Mouse (Mus musculus) MEL (cell line): ENCODE measurements around the gene Esrra. TPM values are rescaled to one million over a fixed set of nuclear protein-coding genes. Genes with fewer than 3 reads are reported as not detected.

ENCODE experiments used
- DNase-seq: peaks from one replicate; pipeline ENCODE4 v3.0.0; 2011; ENCODE audit warnings: low read depth, low spot score
- H3K27ac ChIP-seq: 2 replicates; pipeline ENCODE4 v1.5.1; 2012; ENCODE audit warnings: low read depth, mild to moderate bottlenecking, control low read depth, low read length, moderate library complexity; ENCODE audit not compliant: control insufficient read depth
- H3K27me3 ChIP-seq, 2 experiments: fragments of 150-350 bp in 1 of 2; sonication (generic) in 1 of 2; 2 replicates each; pipeline ENCODE4 v1.6.1; 2012; ENCODE audit warnings: low read length in 2 of 2, mild to moderate bottlenecking in 2 of 2, improper control_type of control experiment in 1 of 2, moderate library complexity in 1 of 2; ENCODE audit not compliant: insufficient read depth in 2 of 2, control insufficient read depth in 1 of 2
- H3K36me3 ChIP-seq, 2 experiments: 2 replicates each; pipeline ENCODE4 v1.6.1; 2012 to 2014; ENCODE audit warnings: low read length in 2 of 2, improper control_type of control experiment in 1 of 2, inconsistent platforms in 1 of 2, mild to moderate bottlenecking in 1 of 2; ENCODE audit not compliant: insufficient read depth in 2 of 2, control insufficient read depth in 1 of 2
- H3K4me1 ChIP-seq, 2 experiments: fragments of 150-350 bp in 1 of 2; sonication (generic) in 1 of 2; 2 replicates each; pipeline ENCODE4 v1.6.1; 2012; ENCODE audit warnings: low read length in 2 of 2, improper control_type of control experiment in 1 of 2, mild to moderate bottlenecking in 1 of 2; ENCODE audit not compliant: insufficient read depth in 2 of 2, control insufficient read depth in 1 of 2
- H3K4me3 ChIP-seq, 2 experiments: fragments of 150-350 bp in 1 of 2; sonication (generic) in 1 of 2; 2 replicates each; pipeline ENCODE4 v1.5.1; 2012; ENCODE audit warnings: low read depth in 2 of 2, low read length in 2 of 2, mild to moderate bottlenecking in 2 of 2, moderate library complexity in 2 of 2, control low read depth in 1 of 2, improper control_type of control experiment in 1 of 2; ENCODE audit not compliant: control insufficient read depth in 1 of 2, insufficient read depth in 1 of 2
- H3K79me2 ChIP-seq: 2 replicates; pipeline ENCODE4 v1.6.1; 2012; ENCODE audit warnings: mild to moderate bottlenecking, low read length, moderate library complexity; ENCODE audit not compliant: control insufficient read depth, poor library complexity, insufficient read depth
- H3K9ac ChIP-seq: 2 replicates; pipeline ENCODE4 v1.6.1; 2012; ENCODE audit warnings: low read depth, mild to moderate bottlenecking, control low read depth, low read length, moderate library complexity; ENCODE audit not compliant: control insufficient read depth, poor library complexity, severe bottlenecking
- H3K9me3 ChIP-seq: fragments of 150-350 bp; sonication (generic); replicated peaks from 2 replicates; pipeline ENCODE4 v1.6.1; 2012; ENCODE audit warnings: mild to moderate bottlenecking, low read length, improper control_type of control experiment, moderate library complexity; ENCODE audit not compliant: insufficient read depth
- CHD1 ChIP-seq: IDR thresholded peaks from 2 replicates; pipeline ENCODE4 v1.6.1; 2012; ENCODE audit warnings: low read depth, mild to moderate bottlenecking, inconsistent platforms, low read length, improper control_type of control experiment
- CTCF ChIP-seq, 3 experiments: IDR thresholded peaks in 2 of 3; conservative IDR thresholded peaks in 1 of 3; 2 replicates each; pipeline ENCODE4 v1.5.1; 2011 to 2012; ENCODE audit warnings: low read length in 3 of 3, low read depth in 2 of 3, mild to moderate bottlenecking in 2 of 3, improper control_type of control experiment in 1 of 3, inconsistent platforms in 1 of 3, mixed read lengths in 1 of 3, moderate library complexity in 1 of 3; ENCODE audit not compliant: control insufficient read depth in 1 of 3, insufficient read depth in 1 of 3, poor library complexity in 1 of 3, severe bottlenecking in 1 of 3
- ELF1 ChIP-seq: IDR thresholded peaks from 2 replicates; pipeline ENCODE4 v1.6.1; 2014; ENCODE audit warnings: low read depth, mild to moderate bottlenecking, inconsistent platforms, low read length, improper control_type of control experiment, moderate library complexity
- EP300 ChIP-seq, 2 experiments: IDR thresholded peaks; 2 replicates each; pipeline ENCODE4 v1.6.1; 2011; ENCODE audit warnings: improper control_type of control experiment in 2 of 2, low read length in 2 of 2, low read depth in 1 of 2, mild to moderate bottlenecking in 1 of 2
- GATA1 ChIP-seq: IDR thresholded peaks from 2 replicates; pipeline ENCODE4 v1.6.1; 2011; ENCODE audit warnings: low read depth, low read length, improper control_type of control experiment
- HCFC1 ChIP-seq: IDR thresholded peaks from 2 replicates; pipeline ENCODE4 v1.6.1; 2012; ENCODE audit warnings: low read depth, mild to moderate bottlenecking, inconsistent platforms, low read length, improper control_type of control experiment, moderate library complexity
- MAFK ChIP-seq: IDR thresholded peaks from 2 replicates; pipeline ENCODE4 v1.6.1; 2011; ENCODE audit warnings: low read depth, mild to moderate bottlenecking, low read length, improper control_type of control experiment, borderline replicate concordance
- MAX ChIP-seq: IDR thresholded peaks from 2 replicates; pipeline ENCODE4 v1.6.1; 2011; ENCODE audit warnings: low read length, improper control_type of control experiment
- MXI1 ChIP-seq: IDR thresholded peaks from 2 replicates; pipeline ENCODE4 v1.6.1; 2011; ENCODE audit warnings: mild to moderate bottlenecking, low read depth, low read length, improper control_type of control experiment
- MYB ChIP-seq: IDR thresholded peaks from 2 replicates; pipeline ENCODE4 v1.6.1; 2011; ENCODE audit warnings: mild to moderate bottlenecking, low read depth, low read length, improper control_type of control experiment
- MYC ChIP-seq: IDR thresholded peaks from 2 replicates; pipeline ENCODE4 v1.6.1; 2011; ENCODE audit warnings: low read depth, mild to moderate bottlenecking, low read length, improper control_type of control experiment, moderate library complexity
- POLR2A ChIP-seq, 2 experiments: IDR thresholded peaks; 2 replicates each; pipeline ENCODE4 v1.6.1; 2011 to 2012; ENCODE audit warnings: low read length in 2 of 2, mild to moderate bottlenecking in 2 of 2, control low read depth in 1 of 2, improper control_type of control experiment in 1 of 2, low read depth in 1 of 2, moderate library complexity in 1 of 2; ENCODE audit not compliant: control insufficient read depth in 1 of 2, insufficient read depth in 1 of 2, poor library complexity in 1 of 2
- POLR2AphosphoS2 ChIP-seq: IDR thresholded peaks from 2 replicates; pipeline ENCODE4 v1.6.1; 2011; ENCODE audit warnings: low read length, improper control_type of control experiment
- POLR2AphosphoS5 ChIP-seq: IDR thresholded peaks from 2 replicates; pipeline ENCODE4 v1.6.1; 2012; ENCODE audit warnings: low read depth, borderline replicate concordance, mild to moderate bottlenecking, inconsistent platforms, low read length, moderate library complexity, mixed read lengths
- RAD21 ChIP-seq: IDR thresholded peaks from 2 replicates; pipeline ENCODE4 v1.6.1; 2011; ENCODE audit warnings: mild to moderate bottlenecking, low read depth, low read length, improper control_type of control experiment
- RCOR1 ChIP-seq: IDR thresholded peaks from 2 replicates; pipeline ENCODE4 v1.6.1; 2012; ENCODE audit warnings: low read depth, mild to moderate bottlenecking, inconsistent platforms, low read length, improper control_type of control experiment
- SIN3A ChIP-seq: IDR thresholded peaks from 2 replicates; pipeline ENCODE4 v1.6.1; 2012; ENCODE audit warnings: low read length, improper control_type of control experiment, inconsistent platforms
- TCF12 ChIP-seq: IDR thresholded peaks from 2 replicates; pipeline ENCODE4 v1.6.1; 2014; ENCODE audit warnings: low read depth, mild to moderate bottlenecking, inconsistent platforms, low read length, improper control_type of control experiment, moderate library complexity
- USF1 ChIP-seq: IDR thresholded peaks from 2 replicates; pipeline ENCODE4 v1.6.1; 2014; ENCODE audit warnings: low read depth, mild to moderate bottlenecking, inconsistent platforms, low read length, improper control_type of control experiment, moderate library complexity
- USF2 ChIP-seq, 2 experiments: IDR thresholded peaks; 2 replicates each; pipeline ENCODE4 v1.6.1; 2011 to 2012; ENCODE audit warnings: improper control_type of control experiment in 2 of 2, low read length in 2 of 2, borderline replicate concordance in 1 of 2, inconsistent platforms in 1 of 2, low read depth in 1 of 2, mild to moderate bottlenecking in 1 of 2; ENCODE audit not compliant: insufficient read depth in 1 of 2
- ZC3H11A ChIP-seq: IDR thresholded peaks from 2 replicates; pipeline ENCODE4 v1.6.1; 2012; ENCODE audit warnings: low read depth, mild to moderate bottlenecking, inconsistent platforms, low read length, improper control_type of control experiment
- ZMIZ1 ChIP-seq: IDR thresholded peaks from 2 replicates; pipeline ENCODE4 v1.6.1; 2012; ENCODE audit warnings: low read depth, mild to moderate bottlenecking, inconsistent platforms, low read length, improper control_type of control experiment, moderate library complexity
- ZNF384 ChIP-seq: IDR thresholded peaks from 2 replicates; pipeline ENCODE4 v1.6.1; 2012; ENCODE audit warnings: low read depth, mild to moderate bottlenecking, inconsistent platforms, low read length, improper control_type of control experiment
- polyA plus RNA-seq, 2 experiments: library from polyadenylated mRNA; stranded (reverse) in 1 of 2; unstranded in 1 of 2; fragments of >175 nt in 1 of 2; fragments of >200 nt in 1 of 2; gene quantifications; 2 replicates each; pipeline versions ENCODE4 v1.2.1 to v1.2.4; 2012; ENCODE audit warnings: low replicate concordance in 2 of 2, low read depth in 1 of 2; ENCODE audit not compliant: insufficient read length in 2 of 2, insufficient read depth in 1 of 2, missing spikeins in 1 of 2
- total RNA-seq: library from RNA; depleted of rRNA; stranded (reverse); fragments of 300-350 nt; gene quantifications from 2 replicates; pipeline ENCODE4 v1.2.3, GENCODE M21; 2012

Gene Esrra
- total and polyA plus RNA-seq, 3 experiments: 32.5 to 40.9 TPM; not detected in 1

- TF ChIP-seq RAD21: no peak
- peak; percentile 74 for TF ChIP-seq ELF1
- TF ChIP-seq MYB: no peak
- TF ChIP-seq ZC3H11A: no peak
- TF ChIP-seq MXI1: peak; percentile 73
- peak; percentile 70; the same call in 1 of the 2 replicates for TF ChIP-seq HCFC1
- TF ChIP-seq POLR2A (IDR thresholded peaks at IDR 0.05; ENCODE audit: control insufficient read depth in 1 of 2, insufficient read depth in 1 of 2, low read depth in 1 of 2, low read length in 2 of 2, poor library complexity in 1 of 2): peak; percentile 24 to 27; a peak in 1 of 4 replicates
- no peak for TF ChIP-seq POLR2AphosphoS5
- TF ChIP-seq ZNF384: no peak
- TF ChIP-seq MYC: 0 out of 2 replicates have a peak, but pooled peaks have one; percentile 59
- TF ChIP-seq RCOR1: no peak
- no peak for TF ChIP-seq CHD1
- no peak for TF ChIP-seq ZMIZ1
- peak; percentile 51; the same call in 1 of the 2 replicates for TF ChIP-seq MAX
- no peak for TF ChIP-seq USF2 (IDR thresholded peaks at IDR 0.05; ENCODE audit: borderline replicate concordance in 1 of 2, insufficient read depth in 1 of 2, low read depth in 1 of 2, low read length in 2 of 2)
- 0 out of 2 replicates have a peak, but pooled peaks have one; percentile 21 for TF ChIP-seq USF1
- no peak for TF ChIP-seq POLR2AphosphoS2
- TF ChIP-seq GATA1: no peak
Measured at GRCm38 (mm10) chr19:6920741-6921636, 624 bp downstream of the Esrra start (continued).

GRCm38 (mm10) chr19:6919876-6920740, 1.5 kb downstream of the Esrra start:
- peak overlapping the region; percentile 37; the same call in 1 of the 2 replicates for H3K9ac ChIP-seq
- DNase-seq: no peak
- no peak overlapping the region for H3K27ac ChIP-seq
- H3K9me3 ChIP-seq: no peaks in the 10 kb centered on the region
- H3K4me1 ChIP-seq: peaks cover 0 to 10% of the 10 kb centered on the region in 2 experiments; a peak in 2 of 4 replicates
- H3K79me2 ChIP-seq: peaks cover 15% of the 10 kb centered on the region
- H3K4me3 ChIP-seq: peak overlapping the region in 1 of 2 experiments; percentile 85; a peak in 2 of 4 replicates
- TF ChIP-seq POLR2AphosphoS5: no peak
- no peak for TF ChIP-seq EP300 (IDR thresholded peaks at IDR 0.05; ENCODE audit: low read depth in 1 of 2, low read length in 2 of 2)
- no peak for TF ChIP-seq MAFK
- TF ChIP-seq TCF12: no peak
- TF ChIP-seq ZC3H11A: no peak
- no peak for TF ChIP-seq CTCF (IDR thresholded peaks at IDR 0.05 in 2 of 3, conservative IDR thresholded peaks at IDR 0.05 in 1 of 3; ENCODE audit: control insufficient read depth in 1 of 3, insufficient read depth in 1 of 3, low read depth in 2 of 3, low read length in 3 of 3, poor library complexity in 1 of 3, severe bottlenecking in 1 of 3)
- TF ChIP-seq SIN3A: no peak
- no peaks in the 10 kb centered on the region for H3K27me3 ChIP-seq
- peaks cover 0 to 5% of the 10 kb centered on the region in 2 experiments; a peak in 2 of 4 replicates for H3K36me3 ChIP-seq
